Comparison of ENCODE assay signal across 8 mouse cellular contexts in the genomic region with DNA sequence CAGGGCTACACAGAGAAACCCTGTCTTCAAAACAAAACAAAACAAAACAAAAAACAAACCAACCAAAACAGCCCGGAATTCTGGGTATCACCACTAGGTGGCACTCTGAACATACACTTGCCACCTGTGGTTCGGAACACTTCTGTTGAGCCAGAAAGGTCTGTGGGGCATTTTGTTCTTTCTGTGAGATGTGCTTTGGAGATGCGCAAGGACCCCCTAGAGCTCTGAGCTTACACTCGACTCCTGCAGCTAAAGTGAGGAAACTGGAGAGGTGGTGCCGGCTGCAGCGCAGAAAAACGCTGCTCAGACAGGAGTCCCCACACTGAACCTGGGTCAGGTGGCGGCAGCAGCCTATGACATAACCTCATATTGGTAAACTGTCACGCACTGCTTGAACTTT. TPM values are rescaled to one million over a fixed set of nuclear protein-coding genes. Genes with fewer than 3 reads are reported as not detected.
DNase-seq lines count a peak whose midpoint lies in the region; ATAC-seq and TF ChIP-seq lines count a peak whose summit lies in the region.

No protein-coding gene starts in this region.

- H3K4me1 ChIP-seq in thymus, adult 2 months (replicated peaks; ENCODE audit: control insufficient read depth, insufficient read depth, low read length) = peaks cover 3% of the 10 kb centered on the region
- no peaks in the 10 kb centered on the region for H3K4me1 ChIP-seq in intestine, embryonic 16.5 days (ENCODE audit: control insufficient read depth, insufficient read depth, low read length)
- H3K4me1 ChIP-seq in midbrain, embryonic 15.5 days = peaks cover 5% of the 10 kb centered on the region; the same call in 1 of the 2 replicates
- no peaks in the 10 kb centered on the region for H3K4me1 ChIP-seq in spleen, adult 2 months (ENCODE audit: control insufficient read depth, insufficient read depth, insufficient read length)

- H3K27me3 ChIP-seq in thymus, adult 2 months (ENCODE audit: control insufficient read depth, insufficient read depth, low read length) = no peaks in the 10 kb centered on the region
- H3K27me3 ChIP-seq in intestine, embryonic 16.5 days (replicated peaks; ENCODE audit: control insufficient read depth, insufficient read depth, low read length) = no peaks in the 10 kb centered on the region
- no peaks in the 10 kb centered on the region for H3K27me3 ChIP-seq in midbrain, embryonic 15.5 days (replicated peaks)
- H3K27me3 ChIP-seq in spleen, adult 2 months (ENCODE audit: control insufficient read depth, insufficient read depth, low read length) = no peaks in the 10 kb centered on the region

- 21% methylated on average over 9 of the region's 9 CpGs for WGBS in thymus, adult 2 months
- WGBS in intestine, embryonic 16.5 days = 20% methylated on average over 9 of the region's 9 CpGs
- 15% methylated on average over 9 of the region's 9 CpGs for WGBS in midbrain, embryonic 15.5 days
- 22% methylated on average over 9 of the region's 9 CpGs for WGBS in spleen, adult 2 months

- H3K27ac ChIP-seq in thymus, adult 2 months (ENCODE audit: control insufficient read depth, insufficient read depth, low read length) = no peak overlapping the region
- no peak overlapping the region for H3K27ac ChIP-seq in gastrocnemius, adult 2 months
- H3K27ac ChIP-seq in intestine, embryonic 16.5 days (ENCODE audit: low read length) = no peak overlapping the region
- no peak overlapping the region for H3K27ac ChIP-seq in midbrain, embryonic 15.5 days
- no peak overlapping the region for H3K27ac ChIP-seq in spleen, adult 2 months (ENCODE audit: insufficient read depth, low read length)

- intact Hi-C loops in gastrocnemius, adult 2 months (cut with DNase I) = loop anchor here (1.0 to 2.0 kb wide), 2 partner anchors 273 to 288 kb away; no protein-coding TSS in a partner anchor
- intact Hi-C loops in left cerebral cortex, postnatal 4 days (cut with DNase I) = loop anchor here (5.0 kb wide), 1 partner anchor 378 kb away; no protein-coding TSS in a partner anchor

- H3K9ac ChIP-seq in intestine, embryonic 16.5 days (ENCODE audit: low read depth, low read length) = no peak overlapping the region
- no peak overlapping the region; the same call in 1 of the 2 replicates for H3K9ac ChIP-seq in midbrain, embryonic 15.5 days

- no peak for ATAC-seq in intestine, embryonic 16.5 days
- ATAC-seq in midbrain, embryonic 15.5 days (replicated peaks) = peak; percentile 76

- TF ChIP-seq CTCF in thymus, adult 2 months (IDR thresholded peaks at IDR 0.05; ENCODE audit: borderline replicate concordance, control insufficient read depth, extremely low read depth, insufficient read depth, low read length, poor library complexity) = no peak
- peak; percentile 83 for TF ChIP-seq CTCF in gastrocnemius, adult 2 months (IDR thresholded peaks at IDR 0.05)
- peak; percentile 72; the same call in 1 of the 2 replicates for TF ChIP-seq CTCF in spleen, adult 2 months (IDR thresholded peaks at IDR 0.05; ENCODE audit: extremely low read depth, insufficient read depth, insufficient read length, insufficient replicate concordance)

- H3K4me2 ChIP-seq in intestine, embryonic 16.5 days (ENCODE audit: low read depth, low read length) = peak overlapping the region; percentile 3; the same call in 1 of the 2 replicates
- peak overlapping the region; percentile 40 for H3K4me2 ChIP-seq in midbrain, embryonic 15.5 days

- no peaks in the 10 kb centered on the region for H3K36me3 ChIP-seq in thymus, adult 2 months (ENCODE audit: control insufficient read depth, insufficient read depth, low read length)
- H3K36me3 ChIP-seq in intestine, embryonic 16.5 days (ENCODE audit: control insufficient read depth, insufficient read depth, low read length) = no peaks in the 10 kb centered on the region
- no peaks in the 10 kb centered on the region for H3K36me3 ChIP-seq in midbrain, embryonic 15.5 days (replicated peaks)
- H3K36me3 ChIP-seq in spleen, adult 2 months (ENCODE audit: control insufficient read depth, insufficient read depth, low read length) = no peaks in the 10 kb centered on the region

- no peaks in the 10 kb centered on the region for H3K9me3 ChIP-seq in intestine, embryonic 16.5 days (ENCODE audit: control insufficient read depth, low read length)
- H3K9me3 ChIP-seq in midbrain, embryonic 15.5 days = no peaks in the 10 kb centered on the region

- DNase-seq in thymus, adult 2 months = peak; percentile 59
- no peak for DNase-seq in thymus, adult 18-20 months
- peak; percentile 66 to 78 for DNase-seq in cerebellum, postnatal 36 days
- DNase-seq in gastrocnemius, adult 2 months = peak; percentile 61
- DNase-seq in left cerebral cortex, postnatal 4 days = peak; percentile 66
- peak; percentile 50 for DNase-seq in spleen, adult 2 months (ENCODE audit: low read depth in 1 of 2, low spot score in 2 of 2)

- no peak for TF ChIP-seq POLR2A in thymus, adult 2 months (IDR thresholded peaks at IDR 0.05; ENCODE audit: control insufficient read depth, extremely low read depth, insufficient read depth, low read length, poor library complexity)
- no peak for TF ChIP-seq POLR2A in spleen, adult 2 months (IDR thresholded peaks at IDR 0.05; ENCODE audit: low read depth, low read length)

- no peak overlapping the region for H3K4me3 ChIP-seq in thymus, adult 2 months (ENCODE audit: control insufficient read depth, insufficient read depth, low read length)
- no peak overlapping the region for H3K4me3 ChIP-seq in gastrocnemius, adult 2 months
- no peak overlapping the region for H3K4me3 ChIP-seq in intestine, embryonic 16.5 days (ENCODE audit: low read length)
- H3K4me3 ChIP-seq in midbrain, embryonic 15.5 days = 0 out of 2 replicates have a peak overlapping the region, but pooled peaks have one; percentile 14
- no peak overlapping the region for H3K4me3 ChIP-seq in spleen, adult 2 months (ENCODE audit: extremely low read depth, insufficient read depth, insufficient read length)

RNA-seq across cellular contexts. Expression of a gene that starts 43.0 kb away (rescaled TPM):
- polyA plus RNA-seq in thymus, adult 2 months (2012; rRNA removed) = 0.37 and 0.46 TPM in 2 replicates
- total RNA-seq in gastrocnemius, adult 2 months (2021) = 1 to 10 TPM in 1 of 2 experiments, under 1 TPM in 1; 0.59 to 2.5 TPM
- 0.20 and 0.23 TPM in 2 replicates for polyA plus RNA-seq in intestine, embryonic 16.5 days (2015; fragmentation: Nextera tagmentation; extraction: Ambion mirVana)
- 1 to 10 TPM; 3.0 to 4.5 TPM for total RNA-seq in left cerebral cortex, postnatal 4 days (2021)
- 0.43 and 0.74 TPM in 2 replicates for polyA plus RNA-seq in midbrain, embryonic 15.5 days (2015; fragmentation: Nextera tagmentation; extraction: Ambion mirVana)
- 0.34 TPM in 1 of 2 replicates, not detected in the other for polyA plus RNA-seq in spleen, adult 2 months (2012; rRNA removed)

Comparison
In these comparisons a context has a peak if more than half of its experiments do, and no peak if none do; other contexts are left out.
1. DNase-seq: peak in thymus, adult 2 months (single experiment), cerebellum, postnatal 36 days (2 of 2), gastrocnemius, adult 2 months (single experiment), left cerebral cortex, postnatal 4 days (single experiment) and spleen, adult 2 months (2 of 2); none in thymus, adult 18-20 months (0 of 2).